Mouse (Mus musculus): ENCODE measurements around the gene Tmem45a2.

The Tmem45a2 gene

GRCm38 (mm10) chr16:57030150-57030885 is 40.9 kb downstream of the Tmem45a2 start:
- no peak for TF ChIP-seq GATA4 (IDR thresholded peaks at IDR 0.05; ENCODE audit: insufficient replicate concordance, low read length)

Data from liver, adult (tissue).